Mouse (Mus musculus): ENCODE measurements around the gene Gm13276. TPM values are rescaled to one million over a fixed set of nuclear protein-coding genes. Genes with fewer than 3 reads are reported as not detected.
"Not testable (repeated sequence)": the region's sequence is repeated elsewhere in the genome, so short reads cannot be mapped to it uniquely, and the experiment has no call there.

Gene Gm13276
- not detected in 2 replicates for polyA plus RNA-seq (2015; fragmentation: Nextera tagmentation; extraction: Ambion mirVana)

GRCm38 (mm10) chr4:88785409-88785808 lies at the start of gene Gm13276:
Gm13276 (plus strand) TSS chr4:88785709.
- H3K27ac ChIP-seq; ATAC-seq; H3K4me3 ChIP-seq (replicated peaks); H3K4me2 ChIP-seq (replicated peaks); H3K9me3 ChIP-seq; H3K36me3 ChIP-seq; H3K27me3 ChIP-seq; H3K4me1 ChIP-seq (replicated peaks); H3K9ac ChIP-seq (replicated peaks): not testable (repeated sequence)
- no CpG with 5 or more reads among the region's 27 CpGs for WGBS

GRCm38 (mm10) chr4:88738480-88738879 lies 47.0 kb upstream of the Gm13276 start:
- Histone ChIP-seq H3K27me3 (no peaks in the 10 kb centered on the region), H3K4me2 (replicated peaks) (no peak overlapping the region), H3K27ac (no peak overlapping the region), H3K9ac (replicated peaks) (no peak overlapping the region), H3K4me3 (replicated peaks) (no peak overlapping the region), H3K4me1 (replicated peaks) (no peaks in the 10 kb centered on the region), H3K36me3 (no peaks in the 10 kb centered on the region), H3K9me3 (no peaks in the 10 kb centered on the region)
- 6% methylated on average over 2 of the region's 2 CpGs for WGBS
- ATAC-seq = no peak

- no peaks in the 10 kb centered on the region for H3K4me1 ChIP-seq (replicated peaks)
- no peak for ATAC-seq
- no peaks in the 10 kb centered on the region for H3K9me3 ChIP-seq
- no peak overlapping the region for H3K27ac ChIP-seq
- no peaks in the 10 kb centered on the region for H3K36me3 ChIP-seq
- no peaks in the 10 kb centered on the region for H3K27me3 ChIP-seq
- 91% methylated on average over 6 of the region's 6 CpGs for WGBS
- H3K4me2 ChIP-seq (replicated peaks) = no peak overlapping the region
- H3K9ac ChIP-seq (replicated peaks) = no peak overlapping the region
- H3K4me3 ChIP-seq (replicated peaks) = no peak overlapping the region
These were observed 46.5 kb upstream of the Gm13276 start for GRCm38 (mm10) chr4:88739036-88739435.

- H3K4me1 ChIP-seq (replicated peaks) = no peaks in the 10 kb centered on the region; the same call in 1 of the 2 replicates
- no peaks in the 10 kb centered on the region for H3K9me3 ChIP-seq
- 93% methylated on average over 4 of the region's 4 CpGs for WGBS
- no peak overlapping the region for H3K4me2 ChIP-seq (replicated peaks)
- no peaks in the 10 kb centered on the region for H3K36me3 ChIP-seq
- H3K4me3 ChIP-seq (replicated peaks) = no peak overlapping the region
- ATAC-seq = no peak
- no peak overlapping the region for H3K9ac ChIP-seq (replicated peaks)
- no peaks in the 10 kb centered on the region for H3K27me3 ChIP-seq
- no peak overlapping the region for H3K27ac ChIP-seq
These were observed 44.1 kb upstream of the Gm13276 start for GRCm38 (mm10) chr4:88741426-88741825.

GRCm38 (mm10) chr4:88742771-88743371 lies 42.6 kb upstream of the Gm13276 start:
- H3K4me1 ChIP-seq (replicated peaks) = no peaks in the 10 kb centered on the region; the same call in 1 of the 2 replicates
- H3K4me2 ChIP-seq (replicated peaks) = no peak overlapping the region
- no peak for ATAC-seq
- H3K36me3 ChIP-seq = no peaks in the 10 kb centered on the region
- no peaks in the 10 kb centered on the region for H3K9me3 ChIP-seq
- H3K9ac ChIP-seq (replicated peaks) = no peak overlapping the region
- no peak overlapping the region for H3K4me3 ChIP-seq (replicated peaks)
- 78% methylated on average over 7 of the region's 7 CpGs for WGBS
- no peaks in the 10 kb centered on the region for H3K27me3 ChIP-seq
- no peak overlapping the region for H3K27ac ChIP-seq

- H3K9me3 ChIP-seq = no peaks in the 10 kb centered on the region
- no peaks in the 10 kb centered on the region for H3K27me3 ChIP-seq
- no peak overlapping the region for H3K4me2 ChIP-seq (replicated peaks)
- H3K9ac ChIP-seq (replicated peaks) = no peak overlapping the region
- no peaks in the 10 kb centered on the region for H3K36me3 ChIP-seq
- ATAC-seq = no peak
- 73% methylated on average over 3 of the region's 3 CpGs for WGBS
- no peak overlapping the region for H3K27ac ChIP-seq
- H3K4me3 ChIP-seq (replicated peaks) = no peak overlapping the region
- H3K4me1 ChIP-seq (replicated peaks) = no peaks in the 10 kb centered on the region; the same call in 1 of the 2 replicates
These were observed 41.3 kb upstream of the Gm13276 start for GRCm38 (mm10) chr4:88744207-88744606.

- Histone ChIP-seq H3K4me3 (replicated peaks) (no peak overlapping the region), H3K4me2 (replicated peaks) (no peak overlapping the region), H3K27ac (no peak overlapping the region), H3K36me3 (no peaks in the 10 kb centered on the region), H3K9me3 (no peaks in the 10 kb centered on the region), H3K9ac (replicated peaks) (no peak overlapping the region), H3K27me3 (no peaks in the 10 kb centered on the region), H3K4me1 (replicated peaks) (no peaks in the 10 kb centered on the region; the same call in 1 of the 2 replicates)
- WGBS = 70% methylated on average over 6 of the region's 6 CpGs
- ATAC-seq = no peak
These were observed 35.6 kb upstream of the Gm13276 start for GRCm38 (mm10) chr4:88749926-88750325.

GRCm38 (mm10) chr4:88754818-88755340 lies 30.6 kb upstream of the Gm13276 start, which contains the start of gene Gm13271:
Gm13271 (plus strand) TSS chr4:88754868.
- H3K9me3 ChIP-seq, H3K36me3 ChIP-seq: not testable (repeated sequence)

GRCm38 (mm10) chr4:88756581-88757513 lies 28.7 kb upstream of the Gm13276 start:
- not testable (repeated sequence) for ATAC-seq; H3K27me3 ChIP-seq; H3K36me3 ChIP-seq; H3K9me3 ChIP-seq; H3K4me1 ChIP-seq (replicated peaks)
- Histone ChIP-seq H3K4me2 (replicated peaks) (peak overlapping the region; percentile 63), H3K4me3 (replicated peaks) (peak overlapping the region; percentile 40), H3K9ac (replicated peaks) (peak overlapping the region; percentile 53), H3K27ac (peak overlapping the region; percentile 67)
- WGBS = 11% methylated on average over 29 of the region's 31 CpGs

More at GRCm38 (mm10) chr4:88754818-88755340, 30.6 kb upstream of the Gm13276 start, which contains the start of gene Gm13271:
- H3K4me2 ChIP-seq (replicated peaks); H3K4me1 ChIP-seq (replicated peaks); ATAC-seq; H3K27me3 ChIP-seq; H3K9ac ChIP-seq (replicated peaks); H3K4me3 ChIP-seq (replicated peaks); H3K27ac ChIP-seq: not testable (repeated sequence)
- 76% methylated on average over 15 of the region's 15 CpGs for WGBS

- peak overlapping the region; percentile 67 for H3K27ac ChIP-seq
- peak; percentile 100 for ATAC-seq
- peak overlapping the region; percentile 40 for H3K4me3 ChIP-seq (replicated peaks)
- peak overlapping the region; percentile 63 for H3K4me2 ChIP-seq (replicated peaks)
- H3K36me3 ChIP-seq; H3K9me3 ChIP-seq; H3K4me1 ChIP-seq (replicated peaks); H3K27me3 ChIP-seq: not testable (repeated sequence)
- H3K9ac ChIP-seq (replicated peaks) = peak overlapping the region; percentile 53
- WGBS = under 1% methylated on average over 21 of the region's 21 CpGs
These were observed 27.9 kb upstream of the Gm13276 start for GRCm38 (mm10) chr4:88757628-88758031.

GRCm38 (mm10) chr4:88758751-88759150 lies 26.8 kb upstream of the Gm13276 start:
- not testable (repeated sequence) for H3K9ac ChIP-seq (replicated peaks); H3K27ac ChIP-seq; H3K4me2 ChIP-seq (replicated peaks); H3K27me3 ChIP-seq; H3K4me1 ChIP-seq (replicated peaks); ATAC-seq; H3K4me3 ChIP-seq (replicated peaks); H3K36me3 ChIP-seq; H3K9me3 ChIP-seq
- WGBS = 90% methylated on average over 9 of the region's 9 CpGs

All from midbrain, embryonic 13.5 days (tissue).